Mouse (Mus musculus): ENCODE measurements at regions not wholly inside any gene's neighbourhood (a gene's known extent, or its start where the extent isn't known, plus 50 kb on each side); places are given as distances from the start of the nearest gene placed in this dataset.

DNA sequence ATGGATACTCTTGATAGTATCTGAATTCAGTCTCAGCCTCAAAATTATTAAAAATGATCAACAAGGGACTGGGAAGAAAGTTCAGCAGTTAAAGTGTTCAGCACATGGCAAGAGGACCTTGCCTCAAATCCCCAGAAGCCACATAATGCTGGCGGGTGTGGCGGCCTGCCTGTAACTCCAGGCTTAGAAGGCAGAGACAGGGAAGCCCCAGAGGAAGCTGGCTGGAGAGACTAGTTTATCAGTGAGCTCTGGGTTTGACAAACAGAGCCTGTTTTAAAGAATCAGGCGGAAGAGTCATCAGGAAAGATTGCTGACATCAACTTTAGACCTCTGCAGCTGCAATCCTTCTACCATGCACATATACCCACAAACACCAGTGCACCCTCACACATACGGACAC lies 52.1 kb upstream of the Fyn start:
- no peak for DNase-seq (ENCODE audit: low read depth, low spot score)

GRCm38 (mm10) chr10:39315434-39316174 lies 53.1 kb upstream of the Fyn start:
- no peak for DNase-seq (ENCODE audit: low read depth, low spot score)

DNA sequence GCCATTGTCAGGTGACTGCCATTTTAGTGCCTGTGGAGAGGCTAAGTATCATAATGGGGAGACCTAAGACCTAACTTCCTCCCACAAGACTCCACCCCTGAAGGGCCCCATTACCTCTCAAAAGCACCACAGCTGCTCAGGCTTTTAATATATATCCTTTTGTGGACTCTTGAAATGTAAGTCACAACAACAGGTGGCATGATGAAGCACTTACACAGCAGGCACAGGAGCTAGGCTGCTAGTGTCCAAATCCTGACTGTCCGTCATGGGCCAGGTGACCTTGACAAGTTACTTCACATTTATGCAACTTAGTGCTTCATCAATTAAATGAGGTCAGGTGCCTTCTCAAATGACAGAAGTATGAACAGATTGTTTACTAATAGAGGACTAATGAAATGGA lies 57.2 kb upstream of the Fyn start:
- no peak for DNase-seq (ENCODE audit: low read depth, low spot score)

GRCm38 (mm10) chr10:39308535-39308934 lies 60.1 kb upstream of the Fyn start:
- no peak for DNase-seq (ENCODE audit: low read depth, low spot score)

DNA sequence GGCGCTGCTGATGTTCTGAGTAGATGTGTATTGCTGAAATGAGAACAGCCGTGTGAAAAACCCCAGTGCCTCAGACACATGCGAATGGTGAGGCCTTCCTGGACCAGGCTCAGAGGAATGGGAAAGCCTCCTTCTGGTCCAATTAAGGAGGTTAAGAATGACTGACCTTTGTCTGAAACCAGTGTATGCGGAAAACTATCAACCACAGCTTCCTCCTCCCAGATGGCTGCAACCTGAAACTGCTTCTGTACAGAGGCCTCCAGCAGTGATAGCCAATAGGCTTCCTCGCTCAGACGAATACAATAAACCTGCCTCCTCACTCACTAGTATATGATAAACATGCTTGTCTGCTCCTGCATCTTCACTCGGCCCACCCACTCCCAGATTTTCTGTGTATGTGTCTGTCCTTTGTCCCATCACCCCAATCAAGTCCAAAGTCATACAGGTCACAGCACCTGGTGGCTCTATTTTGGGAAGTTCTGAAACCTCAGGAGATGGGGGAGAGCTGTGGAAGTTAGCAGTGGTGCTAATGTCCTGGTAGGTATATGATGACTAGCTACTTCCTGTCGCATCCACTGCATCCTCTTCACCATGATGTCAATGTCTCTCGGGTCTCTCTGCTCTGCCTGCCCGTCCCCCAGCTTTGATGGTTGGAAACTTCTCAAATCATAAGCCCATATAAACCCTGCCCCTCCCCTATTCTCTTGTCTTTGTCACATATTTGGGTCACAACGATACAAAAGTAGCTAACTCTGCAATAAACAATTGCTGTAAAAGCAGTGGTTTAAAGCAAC lies 75.8 kb upstream of the Fyn start:
- no peak for DNase-seq (ENCODE audit: low read depth, low spot score)

GRCm38 (mm10) chr10:39291747-39292198 lies 76.9 kb upstream of the Fyn start:
- DNase-seq (ENCODE audit: low read depth, low spot score): no peak

GRCm38 (mm10) chr10:39291134-39291746 lies 77.4 kb upstream of the Fyn start:
- no peak for DNase-seq (ENCODE audit: low read depth, low spot score)

DNA sequence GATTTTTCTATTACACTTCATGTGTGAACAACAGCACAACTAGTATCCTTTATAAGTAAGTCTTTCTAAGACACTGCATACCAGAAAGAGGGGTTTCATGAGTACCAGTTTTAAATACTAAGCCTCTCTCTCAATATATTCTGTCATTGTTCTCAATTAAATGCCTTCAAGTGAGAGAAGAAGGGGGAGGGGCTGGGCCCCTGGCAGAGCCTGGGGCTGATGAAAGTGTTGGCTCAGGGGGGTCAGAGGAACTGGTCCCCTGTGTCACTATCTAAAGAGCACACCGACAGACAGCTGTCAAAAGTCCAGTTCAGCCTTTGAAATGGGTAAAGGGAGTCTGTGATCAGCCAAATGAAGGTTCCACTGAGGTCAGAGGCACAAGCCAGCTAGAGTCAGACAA lies 78.4 kb upstream of the Fyn start:
- DNase-seq (ENCODE audit: low read depth, low spot score): no peak

GRCm38 (mm10) chr10:39280366-39281000 lies 88.2 kb upstream of the Fyn start:
- no peak for DNase-seq (ENCODE audit: low read depth, low spot score)

DNA sequence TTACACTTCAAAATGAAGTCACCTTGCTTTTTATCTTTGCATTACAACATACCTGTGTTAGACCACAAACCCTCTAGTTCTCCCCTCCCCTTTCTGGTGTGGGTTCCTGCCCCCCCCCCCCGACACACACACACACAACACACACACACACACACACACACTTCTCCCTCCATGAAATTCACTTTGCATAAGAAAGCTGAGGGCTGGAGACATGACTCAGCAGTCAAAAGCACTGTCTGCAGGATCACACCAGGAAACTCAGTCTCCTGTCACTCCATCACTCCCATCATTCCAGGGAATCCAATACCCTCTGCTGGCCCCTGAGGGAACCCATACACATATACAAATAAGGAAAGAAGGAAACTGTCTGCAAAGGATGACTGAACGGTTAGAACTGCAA lies 94.5 kb upstream of the Fyn start:
- no peak for DNase-seq (ENCODE audit: low read depth, low spot score)

DNA sequence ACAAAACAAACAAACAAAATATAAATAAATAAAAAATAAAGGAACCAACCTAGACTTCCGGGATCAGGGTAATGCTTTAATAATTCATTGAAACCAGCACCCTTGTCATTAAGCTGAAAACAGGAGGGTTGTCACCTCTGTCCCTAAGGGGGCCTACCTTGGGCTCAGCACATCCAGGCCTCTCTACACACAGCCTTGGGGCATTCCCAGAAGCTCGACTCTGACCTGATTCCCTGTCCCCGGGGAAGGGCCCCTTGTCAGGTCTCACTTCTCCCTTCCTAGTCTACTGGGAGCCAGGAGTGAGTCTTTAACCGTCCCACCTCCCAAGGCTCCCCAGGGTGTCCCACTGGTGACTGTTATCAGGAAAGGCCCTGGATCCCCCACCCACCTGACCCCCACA lies 95.2 kb upstream of the Fyn start:
- no peak for DNase-seq (ENCODE audit: low read depth, low spot score)

DNA sequence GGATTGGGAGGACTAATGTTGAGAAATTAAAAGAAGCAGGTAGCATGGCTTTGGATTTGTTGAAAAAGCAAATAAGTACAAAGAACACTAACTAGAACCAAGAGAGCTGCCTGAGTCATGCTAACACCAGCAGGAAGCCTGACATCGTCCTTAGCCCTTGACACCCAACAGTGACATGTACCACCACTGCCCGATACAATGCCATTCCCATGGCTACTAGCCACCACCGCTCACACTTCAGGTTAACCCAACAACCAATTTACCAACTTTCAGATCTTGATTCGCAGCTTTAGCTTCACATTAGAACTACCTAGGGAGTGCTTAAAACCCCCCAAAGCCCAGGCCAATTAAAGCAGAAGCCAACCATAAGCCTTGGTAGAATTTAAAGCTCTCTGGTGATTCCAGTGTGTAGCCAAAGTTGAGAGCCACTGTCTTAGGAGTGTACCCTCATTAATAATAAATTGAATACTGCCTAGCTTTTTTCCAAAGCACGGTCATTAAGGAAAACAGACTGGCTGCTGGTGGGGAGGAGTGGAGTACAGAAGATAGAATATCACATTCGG lies 96.2 kb upstream of the Fyn start:
- DNase-seq (ENCODE audit: low read depth, low spot score): no peak

GRCm38 (mm10) chr10:39270406-39270805 lies 98.2 kb upstream of the Fyn start:
- DNase-seq (ENCODE audit: low read depth, low spot score): no peak

DNA sequence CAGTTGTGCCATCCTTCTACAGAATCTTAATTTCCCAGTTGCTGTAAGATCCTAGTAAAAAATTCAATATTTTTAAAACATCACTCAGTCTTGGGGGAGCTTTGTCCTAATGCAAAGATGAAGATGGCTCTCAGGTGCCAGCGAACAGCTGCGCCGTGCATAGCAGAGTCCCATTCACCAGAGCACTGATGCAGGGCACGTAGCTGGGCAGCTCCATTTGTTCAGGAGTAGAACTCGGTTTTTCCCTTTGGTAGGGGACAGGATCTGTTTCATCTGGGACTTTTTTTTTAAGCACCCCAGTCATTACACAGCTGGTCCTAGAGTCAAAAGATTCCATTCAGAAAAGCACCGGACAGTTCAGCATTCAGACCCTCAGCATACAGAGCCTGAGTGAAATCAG lies 101.4 kb upstream of the Fyn start:
- DNase-seq (ENCODE audit: low read depth, low spot score): no peak

GRCm38 (mm10) chr10:39266482-39266881 lies 102.2 kb upstream of the Fyn start:
- no peak for DNase-seq (ENCODE audit: low read depth, low spot score)

- DNase-seq (ENCODE audit: low read depth, low spot score): no peak
Measured at GRCm38 (mm10) chr10:39262466-39262865, 98.9 kb upstream of the Ccn6 start.

DNA sequence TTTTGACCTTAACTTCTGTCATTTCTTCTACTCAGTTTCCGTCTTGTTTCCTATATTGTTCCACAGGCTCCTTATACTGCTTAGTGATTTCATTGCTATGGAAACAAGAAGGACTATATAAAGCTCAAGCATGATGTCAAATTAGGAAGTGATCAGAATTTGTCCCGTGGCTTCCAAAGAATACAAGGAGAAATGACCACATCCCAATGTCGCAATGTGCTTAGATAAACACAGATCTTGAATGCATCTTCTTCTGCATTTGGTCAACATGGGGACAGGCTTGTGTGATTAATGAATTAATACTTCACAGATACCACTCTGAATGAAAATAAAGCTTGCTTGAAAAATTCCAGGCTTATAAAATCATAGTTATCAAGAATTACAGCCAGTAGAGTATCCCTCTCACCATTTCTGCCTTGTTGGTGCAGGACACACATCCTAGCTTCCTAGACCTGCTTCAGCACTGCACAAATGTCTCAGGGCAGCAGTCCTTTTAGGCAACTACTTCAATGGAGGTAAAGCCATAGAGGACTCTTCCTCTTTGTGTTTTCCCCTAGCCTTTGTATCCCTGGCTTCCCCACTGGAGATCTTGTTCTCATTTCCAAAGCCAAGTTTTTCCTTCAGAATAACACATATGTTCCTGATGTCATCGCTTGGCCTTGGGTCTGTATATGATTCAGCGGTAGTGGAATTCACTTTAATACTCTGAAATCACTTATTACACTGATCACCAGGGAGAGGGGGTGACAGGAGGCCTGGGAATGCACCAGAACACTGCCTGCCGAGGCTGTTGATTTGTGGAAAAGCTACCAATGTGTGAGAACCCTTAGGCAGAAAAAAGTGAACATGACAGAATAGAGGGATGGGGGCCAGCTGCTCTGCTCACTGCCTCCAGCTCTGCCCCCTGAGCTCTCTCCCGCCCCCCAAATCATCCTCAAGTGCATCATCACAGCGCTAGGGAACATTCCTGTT lies 97.9 kb upstream of the Ccn6 start:
- no peak for DNase-seq (ENCODE audit: low read depth, low spot score)

GRCm38 (mm10) chr10:39260061-39260460 lies 96.5 kb upstream of the Ccn6 start:
- DNase-seq (ENCODE audit: low read depth, low spot score): no peak

DNA sequence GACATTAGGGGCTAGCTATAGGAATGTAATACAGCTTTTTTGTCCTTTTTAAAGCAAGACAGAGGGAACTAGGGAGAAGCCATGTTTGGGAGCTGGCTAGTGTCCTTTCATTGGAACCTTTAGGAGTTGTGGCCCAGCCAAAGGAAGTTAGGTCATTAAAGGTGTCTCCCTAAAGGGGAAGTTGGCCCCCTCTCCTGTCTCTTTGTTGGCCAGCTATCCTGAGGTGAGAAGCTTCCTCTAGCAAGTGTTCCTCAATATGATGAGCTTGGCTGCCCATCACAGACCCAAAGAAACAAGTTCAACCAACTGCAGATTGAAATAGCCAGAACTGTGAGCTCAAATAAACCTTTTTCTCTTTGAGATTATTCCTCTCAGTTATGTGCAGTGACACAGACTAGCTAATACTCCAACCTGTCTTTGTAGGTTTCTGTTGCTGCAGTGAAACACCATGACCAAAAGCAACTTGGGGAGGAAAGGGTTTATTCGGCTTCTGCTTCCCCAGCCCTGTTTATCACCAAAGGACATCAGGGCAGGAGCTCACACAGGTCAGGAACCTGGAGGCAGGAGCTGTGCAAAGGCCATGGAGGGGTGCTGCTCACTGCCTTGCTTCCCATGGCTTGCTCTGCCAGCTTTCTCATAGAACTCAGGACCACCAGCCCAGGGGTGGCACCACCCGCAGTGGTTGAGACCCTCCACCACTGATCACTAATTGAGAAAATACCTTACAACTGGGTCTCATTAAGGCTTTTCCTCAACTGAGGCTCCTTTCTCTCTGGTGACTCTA lies 94.0 kb upstream of the Ccn6 start:
- no peak for DNase-seq (ENCODE audit: low read depth, low spot score)

- DNase-seq (ENCODE audit: low read depth, low spot score): no peak
Measured at GRCm38 (mm10) chr10:39254561-39254960, 91.0 kb upstream of the Ccn6 start.

All from WW6 (cell line).